Mouse (Mus musculus): ENCODE measurements around the gene B3galnt1.

- no peak for TF ChIP-seq GATA1 (IDR thresholded peaks at IDR 0.05; ENCODE audit: low read length)
- TF ChIP-seq TAL1 (IDR thresholded peaks at IDR 0.05; ENCODE audit: low read length), result no peak
Measured at GRCm38 (mm10) chr3:69525072-69525529, 73.7 kb downstream of the B3galnt1 start.
